Mouse (Mus musculus): ENCODE results near the gene Nmnat1. TPM values are rescaled to one million over a fixed set of nuclear protein-coding genes. Genes with fewer than 3 reads are reported as not detected.

Nmnat1 gene
- total and polyA plus RNA-seq, 3 experiments = 19.8 to 22.3 TPM; not detected in 1

- H3K36me3 ChIP-seq (ENCODE audit: control insufficient read depth in 1 of 2, insufficient read depth in 2 of 2, low read length in 2 of 2) = no peaks in the 10 kb centered on the region
- no peaks in the 10 kb centered on the region for H3K79me2 ChIP-seq (ENCODE audit: control insufficient read depth, insufficient read depth, low read length, poor library complexity)
- no peak overlapping the region for H3K4me3 ChIP-seq (ENCODE audit: control insufficient read depth in 1 of 2, insufficient read depth in 1 of 2, low read depth in 2 of 2, low read length in 2 of 2)
- H3K27me3 ChIP-seq (ENCODE audit: control insufficient read depth in 1 of 2, insufficient read depth in 2 of 2, low read length in 2 of 2) = no peaks in the 10 kb centered on the region
- H3K9ac ChIP-seq (ENCODE audit: control insufficient read depth, low read depth, low read length, poor library complexity, severe bottlenecking) = no peak overlapping the region
- H3K9me3 ChIP-seq (replicated peaks; ENCODE audit: insufficient read depth, low read length) = no peaks in the 10 kb centered on the region
- peaks cover 0 to 7% of the 10 kb centered on the region in 2 experiments; a peak in 1 of 4 replicates for H3K4me1 ChIP-seq (ENCODE audit: control insufficient read depth in 1 of 2, insufficient read depth in 2 of 2, low read length in 2 of 2)
- DNase-seq (ENCODE audit: low read depth, low spot score) = no peak
- no peak overlapping the region for H3K27ac ChIP-seq (ENCODE audit: control insufficient read depth, low read depth, low read length)
- TF ChIP-seq NRF1 (IDR thresholded peaks at IDR 0.05; ENCODE audit: insufficient read depth, low read depth, low read length, poor library complexity, severe bottlenecking) = no peak
- TF ChIP-seq USF2 (IDR thresholded peaks at IDR 0.05; ENCODE audit: borderline replicate concordance in 1 of 2, insufficient read depth in 1 of 2, low read depth in 1 of 2, low read length in 2 of 2) = no peak
These were observed 26.2 kb upstream of the Nmnat1 start for GRCm38 (mm10) chr4:149511221-149511646.

- H3K79me2 ChIP-seq (ENCODE audit: control insufficient read depth, insufficient read depth, low read length, poor library complexity) = no peaks in the 10 kb centered on the region
- H3K27me3 ChIP-seq (ENCODE audit: control insufficient read depth in 1 of 2, insufficient read depth in 2 of 2, low read length in 2 of 2) = no peaks in the 10 kb centered on the region
- TF ChIP-seq MEF2A (IDR thresholded peaks at IDR 0.05; ENCODE audit: extremely low read depth, insufficient replicate concordance, low read depth, low read length, poor library complexity, severe bottlenecking) = no peak
- no peak for TF ChIP-seq KAT2A (conservative IDR thresholded peaks at IDR 0.05; ENCODE audit: low read depth, low read length)
- no peak for TF ChIP-seq SIN3A (IDR thresholded peaks at IDR 0.05; ENCODE audit: low read length)
- no peak for TF ChIP-seq ETS1 (IDR thresholded peaks at IDR 0.05; ENCODE audit: low read depth, low read length)
- no peak for TF ChIP-seq SMC3 (IDR thresholded peaks at IDR 0.05; ENCODE audit: low read depth, low read length)
- TF ChIP-seq ELF1 (IDR thresholded peaks at IDR 0.05; ENCODE audit: low read depth, low read length) = no peak
- TF ChIP-seq HCFC1 (IDR thresholded peaks at IDR 0.05; ENCODE audit: low read depth, low read length) = no peak
- TF ChIP-seq ZKSCAN1 (IDR thresholded peaks at IDR 0.05; ENCODE audit: low read depth, low read length) = no peak
- no peak for TF ChIP-seq BHLHE40 (IDR thresholded peaks at IDR 0.05; ENCODE audit: borderline replicate concordance, low read depth, low read length)
- no peak for TF ChIP-seq MXI1 (IDR thresholded peaks at IDR 0.05; ENCODE audit: low read depth, low read length)
- no peak for TF ChIP-seq MAZ (IDR thresholded peaks at IDR 0.05; ENCODE audit: low read depth, low read length)
- no peak for TF ChIP-seq TBP (IDR thresholded peaks at IDR 0.05; ENCODE audit: low read depth, low read length)
- TF ChIP-seq ZNF384 (IDR thresholded peaks at IDR 0.05; ENCODE audit: low read depth, low read length) = no peak
- TF ChIP-seq GABPA (IDR thresholded peaks at IDR 0.05; ENCODE audit: low read depth, low read length) = no peak
- H3K27ac ChIP-seq (ENCODE audit: control insufficient read depth, low read depth, low read length) = no peak overlapping the region
- DNase-seq (ENCODE audit: low read depth, low spot score) = no peak
- no peak overlapping the region for H3K4me3 ChIP-seq (ENCODE audit: control insufficient read depth in 1 of 2, insufficient read depth in 1 of 2, low read depth in 2 of 2, low read length in 2 of 2)
- peaks cover 0 to 11% of the 10 kb centered on the region in 2 experiments; a peak in 2 of 4 replicates for H3K4me1 ChIP-seq (ENCODE audit: control insufficient read depth in 1 of 2, insufficient read depth in 2 of 2, low read length in 2 of 2)
- no peaks in the 10 kb centered on the region for H3K9me3 ChIP-seq (replicated peaks; ENCODE audit: insufficient read depth, low read length)
- no peak overlapping the region for H3K9ac ChIP-seq (ENCODE audit: control insufficient read depth, low read depth, low read length, poor library complexity, severe bottlenecking)
- H3K36me3 ChIP-seq (ENCODE audit: control insufficient read depth in 1 of 2, insufficient read depth in 2 of 2, low read length in 2 of 2) = no peaks in the 10 kb centered on the region
These were observed 21.9 kb upstream of the Nmnat1 start for GRCm38 (mm10) chr4:149506904-149507303.

Data from MEL (cell line).